Mouse (Mus musculus): Measurements from ENCODE around the gene Vps16.

Vps16 gene

DNA sequence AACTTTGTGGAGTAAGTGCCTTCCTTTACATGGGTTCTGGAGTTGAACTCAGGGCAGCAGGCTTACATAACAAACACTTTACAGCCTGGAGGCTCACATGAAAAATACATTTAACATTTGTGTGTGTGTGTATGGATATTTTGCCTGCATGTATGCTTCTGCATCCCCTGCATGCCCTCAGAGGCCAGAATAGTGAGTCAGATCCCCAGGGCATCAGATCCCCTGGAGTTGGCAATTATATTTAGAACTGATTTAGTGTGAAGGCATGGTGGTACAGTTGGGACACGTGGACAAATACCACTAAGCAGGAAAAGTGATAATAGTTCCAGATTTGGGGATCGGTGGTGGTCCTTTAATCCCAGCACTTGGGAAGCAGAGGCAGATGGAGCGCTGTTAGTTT, 35.4 kb downstream of the Vps16 start:
- DNase-seq (ENCODE audit: low spot score): no peak

GRCm38 (mm10) chr2:130461287-130462071, 37.3 kb downstream of the Vps16 start:
- no peak for DNase-seq (ENCODE audit: low spot score)

GRCm38 (mm10) chr2:130466438-130466837, 42.3 kb downstream of the Vps16 start:
- no peak for DNase-seq (ENCODE audit: low spot score)

DNA sequence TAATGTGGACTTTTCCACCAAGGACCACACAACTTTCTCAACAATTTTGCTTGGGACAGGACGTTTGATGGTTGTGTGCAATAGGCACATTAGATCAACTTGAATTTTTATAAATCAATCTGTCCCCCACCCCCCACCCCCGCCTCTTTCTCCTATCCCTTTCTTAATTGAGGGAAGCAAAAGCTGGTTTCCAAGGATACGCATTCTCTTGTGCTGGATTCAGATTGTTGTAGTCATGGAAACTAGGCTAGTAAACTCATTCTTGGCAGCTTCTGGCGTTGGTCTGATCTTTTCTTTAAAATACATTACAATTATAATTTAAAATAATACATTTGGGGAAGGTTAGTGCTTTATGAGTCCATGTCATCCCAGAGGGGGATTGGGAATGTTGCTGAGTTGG, 45.2 kb downstream of the Vps16 start:
- no peak for DNase-seq (ENCODE audit: low spot score)

DNA sequence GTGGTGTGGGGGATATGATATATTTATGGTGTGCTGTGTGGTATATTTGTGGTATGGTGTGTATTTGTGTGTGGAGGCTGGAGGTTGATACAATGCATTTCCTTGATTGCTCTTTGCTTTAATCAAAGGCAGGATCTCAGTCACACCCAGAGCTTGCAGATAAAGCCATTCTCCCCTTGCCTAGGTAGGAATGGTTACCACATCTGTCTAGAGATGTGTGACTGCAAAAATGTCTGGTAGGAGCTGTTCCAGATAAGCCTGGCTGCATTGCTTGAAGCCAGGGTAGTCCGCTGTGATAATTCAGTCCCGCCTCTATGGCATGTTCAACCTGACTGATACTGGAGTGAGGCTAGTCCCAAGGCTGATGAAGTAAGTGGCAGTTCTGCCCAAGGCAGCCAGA, 45.8 kb downstream of the Vps16 start:
- no peak for DNase-seq (ENCODE audit: low spot score)

DNA sequence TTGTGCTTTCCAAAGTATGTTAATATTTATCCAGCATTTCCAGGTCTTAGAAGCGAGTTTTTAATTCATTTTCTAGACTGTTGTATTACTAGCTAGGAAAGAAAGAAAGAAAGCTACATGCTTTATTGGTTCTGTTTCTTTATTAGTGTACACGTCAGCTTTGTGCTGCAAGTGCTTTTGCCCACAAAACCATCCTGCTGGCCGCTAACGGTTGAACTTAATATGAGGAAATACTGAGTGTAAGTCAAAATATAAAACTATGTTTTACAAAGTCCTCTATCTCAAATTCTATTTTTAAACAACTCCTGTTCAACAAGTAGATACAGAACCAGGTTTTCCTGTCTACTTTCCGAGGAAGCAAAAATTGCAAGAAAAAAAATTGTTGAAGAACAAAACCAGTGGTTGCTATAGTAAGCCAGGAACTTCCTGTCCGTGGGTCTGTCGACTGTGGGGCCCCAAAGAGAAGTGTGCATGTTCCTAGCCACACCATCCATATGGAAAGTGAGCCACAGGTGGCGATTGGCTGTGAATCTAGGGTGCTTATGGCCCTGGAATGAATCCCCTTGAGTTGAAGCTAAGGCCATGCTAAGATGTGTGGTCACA, 48.9 kb downstream of the Vps16 start:
- DNase-seq (ENCODE audit: low spot score): no peak

- DNase-seq (ENCODE audit: low spot score): no peak
Measured at GRCm38 (mm10) chr2:130475764-130476163, 51.6 kb downstream of the Vps16 start.

GRCm38 (mm10) chr2:130476666-130477297, 52.6 kb downstream of the Vps16 start:
- DNase-seq (ENCODE audit: low spot score): no peak

DNA sequence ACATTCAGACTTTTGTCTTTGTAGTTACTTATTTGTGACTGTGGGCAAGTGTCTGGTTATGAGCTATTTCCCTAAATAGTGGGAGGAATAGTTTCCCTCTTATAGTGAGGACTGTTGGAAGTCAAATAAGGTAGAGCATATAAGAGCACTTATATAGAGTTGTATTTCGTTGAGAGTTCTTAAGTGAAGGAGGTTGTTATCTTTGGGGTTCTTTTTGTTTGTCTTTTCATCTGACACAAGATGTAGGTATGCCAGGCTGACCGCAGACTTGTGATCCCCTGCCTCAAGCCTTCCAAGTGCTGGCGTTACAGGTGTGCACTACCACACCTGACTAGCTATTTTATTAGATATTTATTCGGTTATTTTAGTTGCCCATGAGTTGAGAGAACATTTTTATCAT, 58.0 kb downstream of the Vps16 start:
- DNase-seq (ENCODE audit: low spot score): no peak

DNA sequence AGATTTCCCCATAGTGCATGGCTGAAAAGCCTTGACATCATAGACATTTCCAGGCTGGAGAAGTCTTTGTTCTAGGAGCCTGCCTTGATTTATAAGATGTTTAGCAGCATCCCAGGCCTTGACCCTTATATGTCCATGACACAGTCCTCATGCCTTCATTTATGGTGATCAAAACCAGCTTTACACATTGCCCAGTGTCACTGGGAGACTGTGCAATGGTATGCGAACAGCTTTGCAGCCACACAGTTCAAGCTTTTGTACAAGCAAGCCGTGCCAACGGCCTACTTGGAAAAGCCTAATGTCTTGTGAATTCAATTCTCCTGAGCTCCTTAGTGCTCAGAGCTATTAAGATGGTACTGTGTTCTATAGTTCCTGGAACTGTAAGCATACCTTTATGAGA, 58.6 kb downstream of the Vps16 start:
- no peak for DNase-seq (ENCODE audit: low spot score)

DNA sequence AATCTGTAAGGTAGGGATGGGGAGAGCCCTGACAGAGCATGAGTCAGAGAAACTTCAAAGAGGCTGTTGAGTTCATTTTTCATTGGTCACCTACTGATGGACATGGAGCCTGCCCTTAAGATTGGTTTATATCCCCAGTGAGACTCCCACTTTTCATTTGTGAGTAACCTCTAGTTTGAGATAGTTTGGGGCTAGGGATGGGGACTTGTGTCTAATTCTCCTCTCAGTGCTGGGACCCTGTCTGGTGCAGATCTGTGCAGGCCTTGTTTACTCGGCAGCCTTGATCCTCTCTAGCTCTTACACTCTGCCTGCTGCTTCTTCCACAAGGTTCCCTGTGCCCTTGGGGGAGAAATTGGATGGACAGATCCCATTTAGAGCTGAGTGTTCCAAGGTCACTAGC, 60.1 kb downstream of the Vps16 start:
- no peak for DNase-seq (ENCODE audit: low spot score)

GRCm38 (mm10) chr2:130488002-130488401, 63.9 kb downstream of the Vps16 start:
- DNase-seq (ENCODE audit: low spot score): no peak

DNA sequence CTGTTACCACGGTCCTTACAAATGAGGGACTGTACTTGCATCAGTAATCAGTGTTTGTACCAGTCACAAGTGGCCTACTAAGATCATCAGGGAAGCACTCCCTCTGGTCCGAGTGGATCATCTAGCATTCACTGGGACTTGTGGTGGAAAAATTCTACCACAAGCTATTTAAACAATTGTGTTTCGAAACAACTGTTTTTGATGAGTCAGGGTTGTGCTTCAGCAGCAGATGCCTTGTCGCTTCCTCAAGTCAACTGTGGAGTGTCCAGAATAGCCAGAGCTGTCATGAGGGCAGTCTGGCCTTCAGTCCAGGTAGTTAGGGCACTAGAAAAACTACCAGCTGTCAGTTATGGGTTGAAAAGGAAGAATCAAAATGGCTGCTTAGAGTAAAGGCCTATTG, 64.5 kb downstream of the Vps16 start:
- DNase-seq (ENCODE audit: low spot score): no peak

- DNase-seq (ENCODE audit: low spot score): no peak
Measured at GRCm38 (mm10) chr2:130491162-130491561, 67.0 kb downstream of the Vps16 start.

DNA sequence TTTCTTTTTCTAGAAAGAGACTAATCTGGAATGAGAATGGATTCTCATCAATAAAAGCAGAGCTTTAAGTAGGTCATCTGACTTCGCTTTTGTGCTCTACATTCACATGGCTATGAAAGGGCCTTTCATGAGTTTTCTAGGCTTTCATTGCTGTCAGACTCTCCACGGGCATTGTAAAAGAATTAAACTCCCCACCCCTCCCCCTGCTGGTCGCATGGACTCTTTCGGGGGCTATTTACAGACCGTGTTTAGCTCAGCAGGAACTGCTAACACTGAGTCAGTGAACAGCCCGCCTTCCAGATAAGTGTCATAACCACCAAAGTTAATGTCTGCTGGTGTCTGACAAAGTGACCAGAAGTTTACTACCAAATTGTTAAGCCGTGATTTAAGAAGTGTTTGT, 67.4 kb downstream of the Vps16 start:
- DNase-seq (ENCODE audit: low spot score): no peak
